Mouse (Mus musculus) bone marrow macrophage, adult 2 months (primary cell): Measurements from ENCODE around the gene Lpcat3. TPM values are rescaled to one million over a fixed set of nuclear protein-coding genes. Genes with fewer than 3 reads are reported as not detected.

Experiments used
- H3K27ac ChIP-seq: 2 replicates; pipeline ENCODE4 v1.5.1; 2012; ENCODE audit warnings: low read depth, low read length; ENCODE audit not compliant: insufficient read depth
- H3K4me1 ChIP-seq: 2 replicates; pipeline ENCODE4 v1.6.1; 2012; ENCODE audit warnings: low read length; ENCODE audit not compliant: control insufficient read depth, insufficient read depth
- H3K4me3 ChIP-seq: 2 replicates; pipeline ENCODE4 v1.5.1; 2012; ENCODE audit warnings: mild to moderate bottlenecking, low read length, moderate library complexity; ENCODE audit not compliant: insufficient read depth
- CTCF ChIP-seq: IDR thresholded peaks from 2 replicates; pipeline ENCODE4 v1.5.1; 2012; ENCODE audit warnings: low read depth, mild to moderate bottlenecking, low read length, moderate library complexity
- POLR2A ChIP-seq: IDR thresholded peaks from 2 replicates; pipeline ENCODE4 v1.6.1; 2012; ENCODE audit warnings: mild to moderate bottlenecking, low read depth, low read length, borderline replicate concordance
- polyA plus RNA-seq: library from polyadenylated mRNA; stranded (reverse); fragments of >200 nt; gene quantifications from 2 replicates; pipeline ENCODE4 v1.2.4, GENCODE M21; 2012; ENCODE audit not compliant: missing spikeins, insufficient read depth, insufficient read length

Lpcat3 gene
- polyA plus RNA-seq, 1 experiment = 57.4 TPM

DNA sequence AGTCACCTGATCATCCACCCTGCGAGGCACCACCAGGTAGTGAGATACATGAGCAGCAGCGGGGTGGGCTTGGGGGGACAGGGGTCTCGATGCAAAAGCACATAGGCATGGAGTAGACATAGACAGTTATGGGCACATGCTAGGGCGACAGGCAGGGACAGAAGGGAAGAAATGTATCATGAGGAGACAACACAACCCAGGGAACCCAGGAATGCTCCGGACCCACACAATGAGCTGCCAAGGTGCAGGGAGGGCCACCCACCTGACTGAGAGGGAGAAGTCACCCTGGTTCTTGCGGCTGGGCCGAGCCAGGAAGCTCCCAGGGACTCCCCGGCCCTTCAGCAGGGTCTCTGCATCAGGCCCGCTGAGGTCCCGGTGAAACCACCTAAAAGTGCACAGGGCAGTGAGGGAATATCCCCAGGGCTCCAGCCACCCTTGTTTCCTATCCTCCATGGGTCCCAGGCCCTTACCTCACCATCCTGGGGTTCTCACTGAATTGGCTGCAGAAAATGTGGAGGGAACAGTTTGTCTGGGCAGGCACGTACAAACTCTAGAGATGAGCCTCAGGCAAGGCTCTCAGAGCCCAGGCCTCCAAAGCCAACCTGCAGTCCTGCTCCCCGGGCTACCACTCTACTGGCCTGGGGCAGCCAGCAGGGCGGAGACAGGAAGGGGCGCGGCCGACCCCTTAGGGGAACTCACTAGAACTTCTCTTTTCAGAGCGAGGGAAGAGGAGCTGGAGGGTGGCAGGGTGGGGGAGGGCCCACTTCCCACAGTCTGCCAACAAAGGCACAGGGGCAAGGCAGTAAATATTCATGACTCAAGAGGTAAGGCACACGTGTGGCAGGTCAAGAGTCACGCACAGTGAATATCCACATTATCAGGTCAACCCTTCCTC, 69.9 kb downstream of the Lpcat3 start:
- H3K4me3 ChIP-seq = peak overlapping the region; percentile 95
- peaks cover 48% of the 10 kb centered on the region for H3K4me1 ChIP-seq
- TF ChIP-seq POLR2A (peak; percentile 75; the same call in 1 of the 2 replicates), CTCF (no peak)
- peak overlapping the region; percentile 98 for H3K27ac ChIP-seq

DNA sequence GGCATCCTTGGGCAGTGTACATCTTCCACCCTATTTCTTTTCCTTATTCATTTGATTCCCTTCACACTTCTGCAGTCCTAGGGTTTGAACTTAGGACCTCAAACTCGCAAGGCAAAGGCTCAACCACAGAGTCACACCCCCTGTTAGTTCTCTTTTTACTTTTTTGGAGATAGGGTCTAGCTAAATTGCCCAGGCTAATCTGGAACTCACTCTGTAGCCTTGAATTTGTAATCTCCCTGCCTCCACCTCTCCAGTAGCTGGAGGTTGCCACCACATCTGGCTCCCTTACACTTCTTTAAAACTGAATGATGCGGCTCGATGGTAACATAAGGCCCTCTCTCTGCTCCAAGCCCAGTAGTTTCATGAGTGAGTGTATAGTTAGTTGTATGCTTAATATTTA, 71.6 kb downstream of the Lpcat3 start:
- Histone ChIP-seq H3K27ac (no peak overlapping the region), H3K4me1 (peaks cover 48% of the 10 kb centered on the region), H3K4me3 (no peak overlapping the region)
- TF ChIP-seq POLR2A (no peak), CTCF (no peak)

DNA sequence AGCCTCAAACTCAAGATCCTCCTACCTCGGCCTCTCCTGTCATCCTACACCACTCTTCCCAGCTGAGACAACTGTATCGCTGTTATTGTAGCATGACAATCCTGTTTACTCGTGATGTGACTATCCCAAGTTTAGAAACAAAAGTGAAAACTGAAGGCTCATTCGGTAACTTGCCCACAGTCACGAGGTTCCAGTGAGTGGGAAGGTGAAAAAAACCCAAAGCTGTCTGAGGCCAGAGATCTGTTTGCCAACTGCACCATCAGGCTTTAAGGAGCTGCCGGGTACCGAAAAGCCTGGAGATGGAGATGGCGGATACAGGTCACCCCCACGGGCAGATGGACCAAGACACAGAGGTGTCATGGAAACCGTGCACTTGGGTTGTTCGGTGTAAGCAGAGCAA, 74.2 kb downstream of the Lpcat3 start:
- TF ChIP-seq POLR2A (no peak), CTCF (no peak)
- peaks cover 45% of the 10 kb centered on the region for H3K4me1 ChIP-seq
- no peak overlapping the region for H3K27ac ChIP-seq
- H3K4me3 ChIP-seq = no peak overlapping the region

DNA sequence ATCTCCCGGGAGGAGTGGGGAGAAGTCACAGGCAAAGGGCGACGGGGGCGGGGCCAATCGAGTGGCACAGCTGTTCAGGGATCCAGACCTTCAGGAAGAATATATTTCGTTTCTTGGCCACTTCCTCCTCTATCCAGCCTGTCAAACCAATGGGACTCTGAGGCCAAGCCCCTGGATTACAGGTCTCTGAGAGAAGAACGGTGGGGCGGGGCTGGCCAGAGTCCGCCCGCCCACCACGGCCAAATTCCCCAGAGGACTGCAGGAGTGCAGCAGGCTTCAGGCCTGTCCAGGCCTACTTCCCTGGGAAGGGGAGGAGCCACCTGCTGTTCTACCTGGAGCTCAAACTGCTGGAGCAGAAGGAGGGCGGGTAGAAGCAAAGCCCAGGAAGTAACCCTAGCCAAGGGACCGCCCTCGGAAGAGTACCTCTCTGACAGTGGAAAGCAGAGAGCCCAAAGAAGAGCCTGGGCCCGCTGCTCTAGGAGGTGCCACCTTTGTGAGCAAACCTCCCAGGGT, 75.7 kb downstream of the Lpcat3 start, which contains the start of gene Ptpn6:
TSS of gene Ptpn6 (minus strand) at position 204 of the 513 bp plus-strand sequence.
- H3K27ac ChIP-seq = peak within 1 kb of the TSS; percentile 61
- H3K4me3 ChIP-seq = 0 out of 2 replicates have a peak within 1 kb of the TSS, but pooled peaks have one; percentile 25
- peaks cover 41% of the 10 kb centered on the region for H3K4me1 ChIP-seq
- TF ChIP-seq POLR2A = no peak
- no peak for TF ChIP-seq CTCF

DNA sequence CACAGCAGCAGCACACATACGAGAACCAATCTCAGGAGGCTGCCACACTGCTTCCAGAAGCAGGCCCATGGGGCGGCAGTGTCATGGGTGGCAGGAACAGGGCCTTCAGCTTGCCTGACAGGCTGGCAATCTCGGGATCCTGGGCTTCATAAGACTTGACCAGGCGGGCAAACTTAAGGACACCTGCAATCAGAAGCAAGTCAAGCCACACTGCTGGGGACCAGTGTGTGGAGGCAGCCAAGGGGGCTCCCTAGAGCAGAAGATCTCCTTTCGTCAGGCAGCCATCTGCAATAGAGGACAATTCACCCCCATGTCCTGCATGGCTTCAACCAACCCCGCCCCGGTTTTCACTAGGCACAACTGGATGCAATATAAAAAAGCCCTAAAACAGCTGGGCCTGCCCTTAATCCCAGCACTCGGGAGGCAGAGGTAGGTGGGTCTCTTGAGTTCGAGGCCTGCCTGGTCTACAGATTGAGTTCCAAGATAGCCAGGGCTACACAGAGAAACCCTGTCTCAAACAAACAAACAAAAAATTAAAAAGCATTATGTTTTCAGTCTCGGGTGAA, 76.5 kb downstream of the Lpcat3 start:
- no peak for TF ChIP-seq CTCF
- TF ChIP-seq POLR2A = no peak
- H3K4me1 ChIP-seq = peaks cover 33% of the 10 kb centered on the region
- H3K4me3 ChIP-seq = peak overlapping the region; percentile 36; the same call in 1 of the 2 replicates
- peak overlapping the region; percentile 61 for H3K27ac ChIP-seq

DNA sequence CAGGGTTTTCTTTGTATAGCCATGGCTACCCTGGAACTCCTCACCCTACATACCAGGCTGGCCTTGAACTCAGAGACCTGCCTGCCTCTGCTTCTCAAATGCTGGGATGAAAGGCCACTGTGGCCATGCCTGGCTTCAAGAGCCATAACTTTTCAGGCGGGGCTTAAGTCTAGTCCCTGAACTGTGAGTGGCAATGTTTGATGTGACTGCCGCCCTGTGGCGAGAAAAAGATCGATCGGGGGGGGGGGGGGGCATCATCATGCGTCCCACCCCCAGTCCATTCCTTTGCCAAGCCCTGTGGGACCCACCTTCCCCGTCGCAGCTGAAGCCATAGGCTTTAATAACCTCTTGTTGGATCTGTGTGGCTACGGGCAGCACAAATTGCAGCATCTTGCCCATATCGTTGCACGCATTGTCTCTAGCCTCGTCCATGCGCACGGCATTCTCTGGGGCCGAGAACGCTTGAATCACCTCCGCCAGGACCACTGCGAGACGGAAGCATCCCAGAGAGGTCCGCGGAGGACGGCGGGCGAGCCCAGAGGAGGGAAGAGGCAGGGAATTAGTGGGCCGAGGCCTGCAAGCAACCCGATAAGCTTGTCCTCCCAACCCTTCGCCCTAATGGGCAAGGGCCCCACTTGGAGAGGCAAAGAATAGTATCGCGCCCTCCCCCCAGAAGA, 77.5 kb downstream of the Lpcat3 start:
- TF ChIP-seq POLR2A (no peak), CTCF (peak; percentile 57; the same call in 1 of the 2 replicates)

DNA sequence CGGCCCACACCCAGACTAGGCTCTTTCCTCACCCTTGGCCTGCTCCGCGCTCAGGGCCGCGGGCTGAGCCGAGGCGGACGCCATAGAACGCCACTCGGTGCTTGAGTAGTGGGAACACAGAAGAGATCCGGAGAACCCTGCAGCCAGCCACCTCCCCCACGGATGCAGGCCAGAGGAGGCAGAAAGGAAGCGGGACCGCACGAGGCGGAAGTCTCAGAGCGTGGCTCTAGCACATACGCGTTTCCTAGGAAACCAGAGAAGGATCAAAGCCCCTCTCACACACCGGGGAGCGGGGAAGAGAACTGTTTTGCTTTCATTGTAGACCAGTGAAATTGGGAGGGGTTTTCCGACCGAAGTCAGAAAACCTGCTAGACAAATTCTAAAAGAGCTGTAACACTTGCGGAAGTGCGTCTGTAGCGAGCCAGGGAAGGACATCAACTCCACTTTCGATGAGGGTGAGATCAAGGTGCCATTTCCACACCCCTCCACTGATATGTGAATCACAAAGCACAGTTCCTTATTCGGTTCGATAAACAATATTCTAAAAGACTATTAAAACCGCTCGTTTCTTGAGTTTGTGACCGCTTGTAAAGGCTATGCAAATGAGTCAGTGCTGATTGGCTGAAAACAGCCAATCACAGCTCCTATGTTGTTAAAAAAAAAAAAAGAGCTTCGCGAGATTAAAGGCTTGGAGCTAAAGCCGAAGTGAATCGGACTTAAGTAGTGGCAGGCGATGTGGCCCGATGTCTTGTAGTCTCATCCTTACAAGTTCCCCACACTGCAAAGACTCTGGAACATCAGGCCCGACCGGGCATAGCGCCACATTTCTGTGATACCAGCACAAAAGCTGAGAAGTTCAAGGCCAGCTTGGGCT, 78.3 kb downstream of the Lpcat3 start, which contains the start of gene Grcc10:
TSS of gene Grcc10 (minus strand) at position 487 of the 874 bp plus-strand sequence.
- H3K4me1 ChIP-seq = peaks cover 31% of the 10 kb centered on the region

More for the DNA sequence above, 77.5 kb downstream of the Lpcat3 start:
- peaks cover 31% of the 10 kb centered on the region for H3K4me1 ChIP-seq
- peak overlapping the region; percentile 98 for H3K27ac ChIP-seq
- H3K4me3 ChIP-seq = peak overlapping the region; percentile 64

DNA sequence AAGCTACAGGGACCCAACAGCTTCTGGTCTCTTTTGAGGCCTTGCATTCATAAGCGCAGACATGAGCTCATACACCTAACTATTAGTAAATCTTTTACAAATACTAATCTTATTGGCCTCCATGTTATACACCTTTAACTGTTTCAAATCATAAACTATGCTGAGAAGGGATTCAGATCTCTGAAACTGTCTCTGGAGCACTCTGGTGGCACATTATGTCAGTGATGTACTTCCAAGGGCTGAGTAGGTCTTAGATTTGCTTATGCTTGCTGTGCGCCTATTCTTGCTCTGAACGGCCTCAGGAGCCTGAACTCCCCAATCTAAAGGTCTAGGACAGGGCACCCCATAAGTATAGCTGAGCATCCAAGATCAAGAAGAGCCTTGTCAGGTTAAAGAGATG, 79.0 kb downstream of the Lpcat3 start:
- Histone ChIP-seq H3K27ac (peak overlapping the region; percentile 98), H3K4me3 (peak overlapping the region; percentile 51), H3K4me1 (peaks cover 31% of the 10 kb centered on the region)
- TF ChIP-seq POLR2A (no peak), CTCF (no peak)

More for the DNA sequence above, 78.3 kb downstream of the Lpcat3 start, which contains the start of gene Grcc10:
- TF ChIP-seq CTCF = no peak
- TF ChIP-seq POLR2A = peak; percentile 96
- peak within 1 kb of the TSS; percentile 64 for H3K4me3 ChIP-seq
- H3K27ac ChIP-seq = peak within 1 kb of the TSS; percentile 98

DNA sequence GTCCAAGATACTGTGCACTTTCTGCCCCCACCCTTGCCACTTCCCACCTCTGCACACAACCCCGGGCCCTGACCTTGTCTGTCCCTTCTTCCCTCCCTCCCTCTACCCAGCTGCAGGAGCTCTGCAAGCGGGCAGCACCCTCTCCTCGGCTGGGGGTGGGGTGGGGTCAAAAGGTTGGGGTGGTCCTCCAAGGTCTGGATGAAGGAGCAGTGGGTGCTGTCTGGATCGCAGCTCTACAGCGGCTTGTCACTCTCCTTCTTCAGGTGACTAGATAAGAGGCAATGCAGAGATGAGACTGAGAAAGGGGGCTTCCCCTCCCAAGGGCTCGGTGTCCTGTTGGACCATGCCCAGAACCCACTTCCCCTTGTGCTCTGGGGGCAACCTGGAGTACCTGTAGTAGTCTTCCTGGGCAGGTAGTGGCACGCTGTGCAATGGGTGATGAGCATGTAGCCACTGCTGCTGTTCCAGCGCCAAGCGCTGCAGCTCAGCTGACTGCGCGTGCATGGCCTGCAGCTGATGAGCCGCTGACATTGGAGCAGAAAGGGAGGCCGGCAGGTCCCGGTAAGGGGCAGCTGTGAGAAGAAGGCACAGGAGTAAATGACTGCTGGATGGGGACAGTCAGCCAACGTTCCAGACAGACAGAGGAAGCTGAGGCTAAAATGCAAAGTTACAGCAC, 80.2 kb downstream of the Lpcat3 start:
- peaks cover 24% of the 10 kb centered on the region for H3K4me1 ChIP-seq
- H3K4me3 ChIP-seq = no peak overlapping the region
- no peak overlapping the region for H3K27ac ChIP-seq
- no peak for TF ChIP-seq CTCF
- TF ChIP-seq POLR2A = no peak
